Mouse (Mus musculus): ENCODE data around the gene Kng1.
A peak's percentile ranks its signal among the peaks of the same experiment; 100 is the strongest.

DNA sequence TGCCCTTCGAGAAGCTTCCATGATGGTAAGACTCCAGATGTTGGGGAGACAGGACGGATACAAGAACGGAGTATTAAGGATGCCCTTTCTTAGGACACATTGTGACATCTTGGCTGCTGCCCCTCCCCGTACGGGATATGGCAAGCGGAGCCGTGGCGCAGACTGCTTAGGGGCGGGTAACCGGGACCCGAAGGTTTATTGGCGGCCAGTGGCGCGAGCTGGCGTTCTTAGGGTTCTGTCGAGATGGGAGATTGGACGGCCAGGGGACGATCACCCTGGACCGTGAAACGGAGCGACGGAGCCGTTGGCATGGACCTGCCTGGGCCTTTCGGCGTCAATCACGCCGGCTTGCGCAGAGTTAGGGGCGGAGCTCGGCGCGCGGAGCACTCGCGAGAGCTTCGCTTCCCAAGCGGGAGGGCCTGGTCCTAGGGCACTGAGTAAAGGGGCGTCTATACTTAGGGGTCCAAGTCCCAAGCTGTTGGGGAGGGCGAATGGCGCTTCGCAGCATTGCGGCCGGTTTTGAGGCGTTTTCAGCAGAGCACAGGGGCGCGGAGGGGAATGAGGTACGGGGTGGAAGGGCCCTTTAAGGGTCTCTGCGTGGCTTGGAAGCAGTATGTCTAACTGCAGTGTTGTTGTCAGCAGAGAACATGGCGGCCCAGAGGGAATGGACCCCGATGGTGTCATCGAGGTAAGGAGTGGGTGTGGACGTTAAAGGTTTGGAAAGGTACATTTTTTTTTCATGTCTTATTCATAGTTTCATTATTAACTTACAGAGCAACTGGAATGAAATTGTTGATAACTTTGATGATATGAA lies 50.5 kb downstream of the Kng1 start:
- TF ChIP-seq POLR2A (IDR thresholded peaks at IDR 0.05; ENCODE audit: borderline replicate concordance, extremely low read depth, low read depth, low read length) (peak; percentile 98), CTCF (IDR thresholded peaks at IDR 0.05; ENCODE audit: insufficient read depth, low read length) (no peak)

Data from lung, adult 2 months (tissue).